Mouse (Mus musculus): ENCODE measurements around the gene Sh3gl1.

- TF ChIP-seq CTCF (conservative IDR thresholded peaks at IDR 0.05; ENCODE audit: low read length): no peak
- no peak for TF ChIP-seq POU5F1 (IDR thresholded peaks at IDR 0.05; ENCODE audit: borderline replicate concordance, low read length)
Observed at GRCm38 (mm10) chr17:55969560-55969959, 66.9 kb downstream of the Sh3gl1 start.
